Mouse (Mus musculus) spleen, adult 2 months (tissue): ENCODE measurements at regions not wholly inside any gene's neighbourhood (a gene's known extent, or its start where the extent isn't known, plus 50 kb on each side); places are given as distances from the start of the nearest gene placed in this dataset.

Experiments
- CTCF ChIP-seq: fragments of 200-500 bp; IDR thresholded peaks from 2 replicates; pipeline ENCODE4 v1.5.1; 2011; ENCODE audit warnings: mild to moderate bottlenecking, inconsistent platforms; ENCODE audit not compliant: insufficient read depth, insufficient read length, insufficient replicate concordance; ENCODE audit errors: extremely low read depth
- POLR2A ChIP-seq: fragments of 200-500 bp; IDR thresholded peaks from 2 replicates; pipeline ENCODE4 v1.6.1; 2011; ENCODE audit warnings: low read depth, low read length, inconsistent platforms

GRCm38 (mm10) chr13:25507355-25507754, 237.1 kb upstream of the Nrsn1 start:
- TF ChIP-seq POLR2A, result no peak
- no peak for TF ChIP-seq CTCF
